Mouse (Mus musculus) neural tube, embryonic 13.5 days (tissue): ENCODE measurements at regions not wholly inside any gene's neighbourhood (a gene's known extent, or its start where the extent isn't known, plus 50 kb on each side); places are given as distances from the start of the nearest gene placed in this dataset.
A peak's percentile ranks its signal among the peaks of the same experiment; 100 is the strongest.

Source experiments
- ATAC-seq: fragments of 200-750 bp; cut with Nextera tagmentation; 2 replicates; pipeline ENCODE4 v1.8.0; 2017; ENCODE audit warnings: low read depth, mild to moderate bottlenecking, moderate TSS enrichment, moderate library complexity
- H3K27ac ChIP-seq: fragments of 300-500 bp; sonication (generic); replicated peaks from 2 replicates; pipeline ENCODE4 v1.5.1; 2015; ENCODE audit warnings: moderate library complexity, mild to moderate bottlenecking, inconsistent platforms
- H3K27me3 ChIP-seq: fragments of 300-500 bp; sonication (generic); 2 replicates; pipeline ENCODE4 v1.6.1; 2015; ENCODE audit warnings: mild to moderate bottlenecking, inconsistent platforms
- H3K36me3 ChIP-seq: fragments of 300-500 bp; sonication (generic); 2 replicates; pipeline ENCODE4 v1.6.1; 2015; ENCODE audit warnings: mild to moderate bottlenecking, inconsistent platforms
- H3K4me1 ChIP-seq: fragments of 300-500 bp; sonication (generic); replicated peaks from 2 replicates; pipeline ENCODE4 v1.6.1; 2015; ENCODE audit warnings: inconsistent platforms
- H3K4me2 ChIP-seq: fragments of 300-500 bp; sonication (generic); 2 replicates; pipeline ENCODE4 v1.6.1; 2015; ENCODE audit warnings: inconsistent platforms, mild to moderate bottlenecking, moderate library complexity
- H3K4me3 ChIP-seq: fragments of 300-500 bp; sonication (generic); 2 replicates; pipeline ENCODE4 v1.5.1; 2015; ENCODE audit warnings: mild to moderate bottlenecking, inconsistent platforms
- H3K9ac ChIP-seq: fragments of 300-500 bp; sonication (generic); 2 replicates; pipeline ENCODE4 v1.6.1; 2015; ENCODE audit warnings: moderate library complexity, mild to moderate bottlenecking, inconsistent platforms
- H3K9me3 ChIP-seq: fragments of 300-500 bp; sonication (generic); 2 replicates; pipeline ENCODE4 v1.6.1; 2016; ENCODE audit warnings: inconsistent platforms
- WGBS: fragments of 180-500 bp; shearing (Covaris S2); methylation state at CpG from one replicate; pipeline ENCODE4 v1.1.7; 2015; 5-methylcytosine and 5-hydroxymethylcytosine counted together

DNA sequence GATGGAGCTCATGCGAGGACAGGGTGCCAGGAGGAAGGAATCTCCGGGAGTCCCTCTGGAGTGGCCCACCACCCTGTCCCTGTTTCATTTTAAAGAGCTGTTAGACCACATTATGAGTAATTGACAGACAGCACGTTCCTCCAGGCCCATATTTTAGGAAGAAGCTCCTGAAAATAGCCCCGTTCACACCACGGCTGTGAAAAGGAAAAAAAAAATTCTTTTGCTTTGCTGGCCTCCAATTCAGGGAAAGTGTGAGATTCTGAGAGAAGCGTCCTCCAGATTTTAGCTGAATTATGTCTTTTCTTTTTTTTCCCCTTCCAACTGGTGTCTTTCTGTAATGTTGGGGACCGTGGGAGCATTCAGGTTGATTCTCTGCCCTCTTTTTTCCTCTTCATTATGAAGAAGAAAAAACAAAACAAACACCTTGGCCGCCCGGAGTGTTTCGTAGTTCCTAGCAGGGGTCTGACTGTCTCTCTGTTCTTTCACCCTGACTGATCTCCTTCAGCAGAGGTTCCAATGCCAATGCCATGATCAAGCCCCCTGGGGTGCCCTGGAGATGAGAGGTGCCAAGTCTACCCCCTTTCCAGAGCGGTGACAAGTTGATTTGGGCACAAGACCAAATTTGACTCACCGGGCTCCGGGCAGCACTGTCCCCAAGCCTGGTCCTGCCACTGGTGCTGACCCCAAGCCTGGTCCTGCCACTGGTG is 277.6 kb upstream of the Sulf2 start:
- Histone ChIP-seq H3K9ac (no peak overlapping the region), H3K4me3 (no peak overlapping the region), H3K4me2 (no peak overlapping the region), H3K36me3 (no peaks in the 10 kb centered on the region), H3K27ac (no peak overlapping the region), H3K9me3 (no peaks in the 10 kb centered on the region), H3K4me1 (peaks cover 48% of the 10 kb centered on the region), H3K27me3 (peaks cover under 1% of the 10 kb centered on the region; the same call in 1 of the 2 replicates)
- ATAC-seq = no peak; the same call in 1 of the 2 replicates
- WGBS = 63% methylated on average over 13 of the region's 13 CpGs

DNA sequence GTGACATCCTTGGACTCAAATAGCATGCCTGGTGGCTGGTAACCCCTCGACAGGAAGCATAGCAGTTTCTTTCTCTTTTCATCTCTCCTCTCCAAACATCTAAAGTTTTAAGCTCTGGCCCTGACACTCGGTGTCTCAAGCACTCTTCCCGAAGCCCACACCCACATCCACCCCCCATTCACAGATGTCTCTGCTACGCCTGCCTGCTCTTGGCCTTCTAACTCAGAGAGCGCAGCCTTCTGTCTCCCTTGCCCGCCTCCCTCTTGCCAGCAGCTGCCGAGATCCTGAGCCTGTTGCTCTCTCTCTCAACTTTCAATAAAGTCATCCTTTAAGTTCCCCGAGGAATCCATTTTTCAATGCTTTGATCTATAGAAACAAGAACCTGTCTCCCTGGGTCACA is 277.1 kb upstream of the Sulf2 start:
- peaks cover 47% of the 10 kb centered on the region for H3K4me1 ChIP-seq
- no peaks in the 10 kb centered on the region for H3K9me3 ChIP-seq
- no peaks in the 10 kb centered on the region for H3K36me3 ChIP-seq
- no peak overlapping the region for H3K27ac ChIP-seq
- no peak overlapping the region for H3K4me2 ChIP-seq
- H3K4me3 ChIP-seq = no peak overlapping the region
- no peak for ATAC-seq
- H3K9ac ChIP-seq = no peak overlapping the region
- peaks cover 4% of the 10 kb centered on the region; the same call in 1 of the 2 replicates for H3K27me3 ChIP-seq
- 61% methylated on average over 8 of the region's 8 CpGs for WGBS

DNA sequence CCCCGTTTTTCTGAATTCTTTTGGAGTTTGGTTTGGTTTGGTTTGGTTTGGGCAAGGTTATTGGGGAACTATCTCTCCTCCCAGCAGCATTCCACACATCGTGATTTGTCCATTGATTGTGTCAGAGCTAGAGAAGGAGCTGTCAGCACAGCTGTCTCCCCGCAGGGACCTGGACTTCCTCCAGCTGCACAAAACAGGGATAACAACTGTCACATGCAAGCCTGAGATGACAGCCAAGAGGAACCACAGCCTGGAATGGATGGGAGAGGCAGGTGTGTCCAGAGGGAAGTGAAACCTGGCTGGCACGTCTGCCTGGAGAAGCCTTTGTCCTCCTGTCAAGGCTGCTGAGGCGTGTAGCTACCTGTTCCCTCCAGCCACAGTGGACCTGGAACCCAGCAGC is 274.5 kb upstream of the Sulf2 start:
- Histone ChIP-seq H3K4me2 (no peak overlapping the region), H3K27me3 (peaks cover 4% of the 10 kb centered on the region; the same call in 1 of the 2 replicates), H3K36me3 (no peaks in the 10 kb centered on the region), H3K27ac (no peak overlapping the region), H3K9me3 (no peaks in the 10 kb centered on the region), H3K9ac (no peak overlapping the region), H3K4me3 (no peak overlapping the region), H3K4me1 (peaks cover 55% of the 10 kb centered on the region)
- 59% methylated on average over 5 of the region's 5 CpGs for WGBS
- no peak for ATAC-seq

DNA sequence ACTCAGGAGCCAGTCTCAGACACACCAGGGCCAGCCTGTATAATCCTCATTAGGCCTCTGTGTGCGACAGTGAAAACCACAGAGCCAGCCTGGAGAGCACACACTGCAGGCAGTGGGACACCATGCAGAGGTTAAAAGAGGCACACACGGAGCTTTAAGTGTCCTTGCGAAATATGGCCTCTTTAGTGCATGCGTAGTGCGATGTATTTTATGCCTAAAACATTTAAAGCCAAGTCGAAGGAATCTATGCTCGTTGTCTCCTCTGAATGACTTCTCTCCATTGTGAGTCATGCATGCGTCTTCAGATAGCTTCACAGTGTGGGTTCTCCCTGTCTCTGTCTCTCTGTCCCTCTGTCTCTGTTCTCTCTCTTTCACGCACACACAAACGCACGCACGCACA is 274.0 kb upstream of the Sulf2 start:
- WGBS = 79% methylated on average over 12 of the region's 12 CpGs
- H3K4me1 ChIP-seq = peaks cover 51% of the 10 kb centered on the region
- ATAC-seq = no peak

DNA sequence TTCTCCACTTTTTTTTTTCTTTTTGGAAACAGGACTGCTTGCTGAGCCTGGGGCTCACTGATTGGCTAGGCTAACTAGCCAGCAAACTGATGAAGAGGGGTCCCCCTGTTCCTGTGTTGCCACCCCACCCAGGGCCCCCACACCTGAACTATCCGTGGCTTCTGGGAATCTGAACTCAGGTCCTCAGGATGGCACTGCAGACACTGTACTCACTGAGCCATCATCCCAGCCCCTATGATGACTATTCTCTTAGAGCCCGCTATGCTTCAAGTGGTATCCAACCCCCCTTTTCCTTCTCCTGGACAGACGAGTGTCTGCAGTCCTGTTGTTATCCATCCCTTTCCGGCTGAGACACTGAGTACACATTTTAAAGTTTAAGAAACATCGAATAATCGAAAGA is 271.9 kb upstream of the Sulf2 start:
- no peak overlapping the region for H3K9ac ChIP-seq
- peaks cover 4% of the 10 kb centered on the region; the same call in 1 of the 2 replicates for H3K27me3 ChIP-seq
- peaks cover 43% of the 10 kb centered on the region for H3K4me1 ChIP-seq
- H3K27ac ChIP-seq = no peak overlapping the region
- H3K4me3 ChIP-seq = no peak overlapping the region
- no peak for ATAC-seq
- no peak overlapping the region for H3K4me2 ChIP-seq
- WGBS = 77% methylated on average over 6 of the region's 6 CpGs
- H3K36me3 ChIP-seq = no peaks in the 10 kb centered on the region
- H3K9me3 ChIP-seq = no peaks in the 10 kb centered on the region

More for the DNA sequence above, 274.0 kb upstream of the Sulf2 start:
- Histone ChIP-seq H3K27ac (no peak overlapping the region), H3K36me3 (no peaks in the 10 kb centered on the region), H3K4me3 (no peak overlapping the region), H3K4me2 (no peak overlapping the region), H3K9ac (no peak overlapping the region), H3K9me3 (no peaks in the 10 kb centered on the region), H3K27me3 (peaks cover 4% of the 10 kb centered on the region; the same call in 1 of the 2 replicates)

DNA sequence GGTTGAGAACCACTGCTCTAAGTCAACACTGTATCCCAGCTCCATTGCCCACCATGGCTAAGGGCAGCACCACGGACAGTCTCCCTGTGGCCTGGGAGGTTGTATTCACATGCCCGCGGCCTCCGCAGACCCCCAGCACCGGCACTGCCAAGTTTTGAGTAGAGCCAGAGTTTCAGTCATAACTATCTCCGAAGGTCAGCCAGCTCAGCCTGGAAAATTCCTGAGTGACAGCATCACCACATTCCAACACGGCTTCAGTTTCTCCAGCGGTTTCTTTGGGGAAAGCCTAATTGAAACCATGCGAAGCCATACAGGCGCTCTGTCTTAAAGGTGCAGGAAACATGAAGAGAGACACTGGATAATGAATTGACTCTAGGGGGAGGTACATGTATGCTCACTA is 271.5 kb upstream of the Sulf2 start:
- ATAC-seq = no peak
- WGBS = 61% methylated on average over 10 of the region's 10 CpGs
- peaks cover 42% of the 10 kb centered on the region for H3K4me1 ChIP-seq

DNA sequence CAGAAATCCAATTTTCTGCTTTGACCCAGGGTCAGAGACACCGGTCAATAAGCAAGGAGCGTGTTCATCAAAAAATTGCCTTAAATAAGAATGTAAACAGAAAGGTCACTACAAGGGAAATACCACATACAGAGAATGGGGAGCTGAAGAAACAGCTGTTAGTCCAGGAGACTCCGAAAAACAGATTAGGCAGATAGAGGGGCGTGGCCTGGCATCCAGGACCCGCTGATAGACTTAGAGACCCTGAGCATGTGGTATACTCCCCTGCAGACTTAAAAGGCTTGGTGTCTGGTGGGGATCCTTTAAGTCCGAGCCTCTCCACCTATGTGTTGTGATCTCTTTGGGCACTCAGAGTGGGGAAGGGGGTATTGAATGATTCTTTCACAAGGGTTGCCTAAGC is 271.0 kb upstream of the Sulf2 start:
- no peak overlapping the region for H3K9ac ChIP-seq
- H3K4me2 ChIP-seq = no peak overlapping the region
- H3K4me1 ChIP-seq = peaks cover 42% of the 10 kb centered on the region
- ATAC-seq = no peak
- H3K36me3 ChIP-seq = no peaks in the 10 kb centered on the region
- 73% methylated on average over 6 of the region's 6 CpGs for WGBS
- peaks cover 4% of the 10 kb centered on the region; the same call in 1 of the 2 replicates for H3K27me3 ChIP-seq
- H3K9me3 ChIP-seq = no peaks in the 10 kb centered on the region
- H3K27ac ChIP-seq = no peak overlapping the region
- H3K4me3 ChIP-seq = no peak overlapping the region

More for the DNA sequence above, 271.5 kb upstream of the Sulf2 start:
- no peak overlapping the region for H3K4me3 ChIP-seq
- H3K27me3 ChIP-seq = peaks cover 4% of the 10 kb centered on the region; the same call in 1 of the 2 replicates
- H3K9me3 ChIP-seq = no peaks in the 10 kb centered on the region
- no peak overlapping the region for H3K4me2 ChIP-seq
- H3K27ac ChIP-seq = no peak overlapping the region
- H3K36me3 ChIP-seq = no peaks in the 10 kb centered on the region
- no peak overlapping the region for H3K9ac ChIP-seq

DNA sequence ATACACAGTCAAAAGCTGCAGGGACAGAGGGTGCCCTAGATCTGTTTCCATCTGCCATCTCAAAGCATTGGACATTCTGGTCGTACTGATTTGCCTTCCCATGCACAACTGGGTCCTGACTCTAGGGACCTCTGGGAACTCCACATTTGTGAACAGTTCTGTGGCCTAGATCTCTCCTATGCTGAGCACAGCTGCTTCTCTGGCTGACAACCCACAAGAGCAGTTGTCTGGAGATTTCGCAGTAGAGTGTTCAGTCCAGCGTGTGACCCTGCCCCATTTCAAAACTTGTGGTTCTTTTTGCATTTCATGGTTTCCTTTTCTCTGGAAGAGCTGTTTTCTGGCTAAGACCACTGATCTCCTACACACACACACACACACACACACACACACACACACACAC is 269.7 kb upstream of the Sulf2 start:
- 89% methylated on average over 3 of the region's 3 CpGs for WGBS
- Histone ChIP-seq H3K27me3 (peaks cover 4% of the 10 kb centered on the region; the same call in 1 of the 2 replicates), H3K4me3 (no peak overlapping the region), H3K9me3 (no peaks in the 10 kb centered on the region), H3K27ac (no peak overlapping the region), H3K9ac (no peak overlapping the region), H3K4me2 (no peak overlapping the region), H3K4me1 (peaks cover 40% of the 10 kb centered on the region), H3K36me3 (no peaks in the 10 kb centered on the region)
- ATAC-seq = no peak

DNA sequence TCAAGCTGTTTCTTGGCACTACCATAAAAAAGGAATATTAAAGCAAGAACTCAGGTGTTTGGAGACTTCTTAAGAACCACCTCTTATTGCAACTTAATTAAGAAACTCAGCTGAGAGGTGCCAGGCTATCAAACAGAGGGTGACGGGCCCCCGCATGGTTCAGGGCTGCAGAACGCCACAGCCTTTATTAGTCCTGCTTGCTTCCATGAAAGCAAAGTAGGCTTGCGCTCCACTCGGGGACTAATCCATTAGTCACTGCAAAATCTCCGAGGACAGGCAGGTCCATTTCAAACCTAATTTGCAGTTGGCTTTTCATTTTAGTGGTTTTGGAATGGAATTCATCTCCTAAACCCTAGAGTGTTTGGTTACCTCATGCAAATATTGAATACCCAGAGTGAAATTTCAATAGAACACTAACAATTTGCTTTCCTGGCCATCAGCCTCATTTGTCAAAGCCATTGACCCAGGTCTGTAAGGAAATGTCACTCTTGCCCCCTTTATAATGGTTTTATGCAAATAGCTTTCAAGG is 267.7 kb upstream of the Sulf2 start:
- Histone ChIP-seq H3K9ac (no peak overlapping the region), H3K4me2 (no peak overlapping the region), H3K27me3 (peaks cover 4% of the 10 kb centered on the region; the same call in 1 of the 2 replicates), H3K27ac (peak overlapping the region; percentile 54), H3K36me3 (no peaks in the 10 kb centered on the region), H3K4me3 (no peak overlapping the region), H3K9me3 (no peaks in the 10 kb centered on the region), H3K4me1 (peaks cover 36% of the 10 kb centered on the region)
- no peak for ATAC-seq
- 23% methylated on average over 6 of the region's 6 CpGs for WGBS

DNA sequence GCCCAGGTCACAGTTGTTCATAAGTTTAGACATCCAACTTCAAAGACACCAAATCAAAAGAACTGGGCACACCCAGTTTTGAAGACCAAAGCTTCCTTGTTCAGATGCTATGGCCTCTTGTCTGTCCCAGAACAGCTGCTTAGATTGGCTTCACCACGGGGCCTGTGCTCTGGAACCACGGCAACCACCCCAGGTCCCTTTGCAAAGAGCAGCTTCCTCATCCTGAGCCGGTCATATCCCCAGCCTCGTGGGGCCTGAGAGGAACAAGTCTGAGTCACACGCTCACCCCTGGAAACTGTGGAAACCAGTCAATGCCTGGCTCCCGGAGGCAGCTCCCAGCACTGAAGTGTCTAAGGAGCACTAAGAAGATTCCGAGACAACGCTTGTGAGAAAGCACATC is 264.8 kb upstream of the Sulf2 start:
- Histone ChIP-seq H3K27ac (no peak overlapping the region), H3K9ac (no peak overlapping the region), H3K36me3 (no peaks in the 10 kb centered on the region), H3K27me3 (no peaks in the 10 kb centered on the region), H3K4me2 (no peak overlapping the region), H3K4me1 (peaks cover 30% of the 10 kb centered on the region), H3K9me3 (no peaks in the 10 kb centered on the region), H3K4me3 (no peak overlapping the region)
- no peak for ATAC-seq
- 69% methylated on average over 8 of the region's 8 CpGs for WGBS

DNA sequence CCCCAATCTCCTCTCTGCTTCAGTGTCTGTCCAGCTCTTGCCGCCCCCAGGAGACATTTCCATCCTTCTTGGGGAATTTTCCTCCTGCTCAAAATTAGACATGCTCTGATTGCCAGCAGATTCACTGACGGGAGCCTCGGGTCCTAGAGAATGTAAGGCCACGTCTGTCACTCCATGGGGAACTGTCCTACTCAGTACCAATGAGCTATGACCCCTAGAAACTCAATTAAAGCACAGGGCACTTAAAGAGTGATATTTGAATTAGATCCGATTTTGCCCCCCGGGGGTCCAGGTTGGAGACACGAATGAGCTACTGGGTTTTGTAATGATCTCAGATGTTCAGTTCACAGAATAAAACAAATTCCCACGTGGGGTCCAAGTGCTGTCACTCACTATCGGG is 263.8 kb upstream of the Sulf2 start:
- H3K27me3 ChIP-seq = no peaks in the 10 kb centered on the region
- H3K9ac ChIP-seq = no peak overlapping the region
- 38% methylated on average over 9 of the region's 9 CpGs for WGBS
- H3K27ac ChIP-seq = 0 out of 2 replicates have a peak overlapping the region, but pooled peaks have one; percentile 4
- no peaks in the 10 kb centered on the region for H3K36me3 ChIP-seq
- H3K4me1 ChIP-seq = peaks cover 34% of the 10 kb centered on the region
- no peaks in the 10 kb centered on the region for H3K9me3 ChIP-seq
- no peak overlapping the region for H3K4me3 ChIP-seq
- ATAC-seq = no peak
- no peak overlapping the region for H3K4me2 ChIP-seq

DNA sequence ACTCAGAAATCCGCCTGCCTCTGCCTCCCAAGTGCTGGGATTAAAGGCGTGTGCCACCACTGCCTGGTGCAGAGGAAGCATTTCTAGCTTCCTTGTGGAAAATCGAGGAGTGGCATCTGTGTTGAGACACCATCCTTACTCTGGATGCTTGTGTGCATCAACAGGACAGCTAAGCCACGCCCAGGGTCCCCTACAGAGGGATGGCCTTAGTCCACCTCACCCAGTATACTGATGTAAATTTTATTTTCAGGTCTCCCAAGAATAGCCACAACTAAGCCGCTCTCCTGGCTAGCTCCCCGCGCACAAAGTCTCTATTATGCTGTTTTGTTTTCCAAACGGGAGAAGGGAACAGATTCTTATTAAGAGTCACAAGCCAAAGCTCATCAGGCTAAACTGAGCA is 262.8 kb upstream of the Sulf2 start:
- Histone ChIP-seq H3K27me3 (0 out of 2 replicates have a peak, but pooled peaks cover 4% of the 10 kb centered on the region), H3K4me2 (no peak overlapping the region), H3K9me3 (no peaks in the 10 kb centered on the region), H3K36me3 (no peaks in the 10 kb centered on the region), H3K27ac (no peak overlapping the region), H3K9ac (no peak overlapping the region), H3K4me1 (peaks cover 29% of the 10 kb centered on the region), H3K4me3 (no peak overlapping the region)
- WGBS = 81% methylated on average over 8 of the region's 8 CpGs
- ATAC-seq = no peak
